Mouse (Mus musculus) megakaryocyte, embryonic 14.5 days (primary cell): ENCODE measurements around the gene Gfer.

Experiments used
- FLI1 ChIP-seq: IDR thresholded peaks from 2 replicates; pipeline ENCODE4 v1.6.1; 2012; ENCODE audit warnings: low read length, inconsistent platforms, mixed read lengths
- GATA1 ChIP-seq: IDR thresholded peaks from 3 replicates; pipeline ENCODE4 v1.6.1; 2012; ENCODE audit warnings: mixed read lengths, low read length, inconsistent platforms, borderline replicate concordance

DNA sequence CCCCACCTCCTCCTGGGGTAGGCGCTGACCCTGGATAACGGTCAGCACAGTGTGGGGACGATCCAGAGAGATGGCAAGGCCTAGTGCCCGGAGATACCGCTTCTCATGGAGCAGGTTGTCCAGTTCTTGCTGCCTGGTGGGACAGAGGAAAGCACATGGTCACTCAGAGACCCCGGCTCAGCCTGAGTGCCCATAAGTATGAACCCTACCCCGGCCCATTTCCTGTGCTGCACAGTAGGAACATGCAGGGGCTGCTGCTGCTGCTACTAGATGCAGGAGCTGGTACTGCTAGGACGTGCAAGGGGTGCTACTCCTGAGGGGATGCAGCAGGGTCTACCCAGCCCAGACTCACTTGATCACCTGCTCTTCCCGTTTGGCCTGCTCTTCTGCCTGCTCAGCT is 5.3 kb upstream of the Gfer start:
- TF ChIP-seq GATA1: no peak
- no peak for TF ChIP-seq FLI1
